Mouse (Mus musculus): Measurements from ENCODE around the gene Smco2.
"Not testable (repeated sequence)": the region's sequence is repeated elsewhere in the genome, so short reads cannot be mapped to it uniquely, and the experiment has no call there.

Gene Smco2

DNA sequence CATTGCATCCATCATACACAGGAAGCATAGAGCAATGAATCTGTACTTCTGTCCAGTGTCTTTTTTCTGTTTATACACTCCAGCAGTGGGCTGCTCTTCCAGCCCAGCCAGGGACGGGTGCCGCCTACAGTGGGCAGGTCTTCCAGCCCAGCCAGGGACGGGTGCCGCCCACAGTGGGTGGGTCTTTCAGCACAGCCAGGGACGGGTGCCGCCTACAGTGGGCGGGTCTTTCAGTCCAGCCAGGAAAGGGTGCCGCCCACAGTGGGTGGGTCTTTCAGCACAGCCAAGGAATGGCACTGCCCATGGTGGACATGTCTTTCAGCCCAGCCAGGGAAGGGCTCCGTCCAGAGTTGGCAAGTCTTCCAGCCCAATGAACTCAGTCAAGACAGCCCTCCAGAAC lies 5.3 kb downstream of the Smco2 start:
- DNase-seq (ENCODE audit: low read depth, low spot score) = peak; percentile 16

DNA sequence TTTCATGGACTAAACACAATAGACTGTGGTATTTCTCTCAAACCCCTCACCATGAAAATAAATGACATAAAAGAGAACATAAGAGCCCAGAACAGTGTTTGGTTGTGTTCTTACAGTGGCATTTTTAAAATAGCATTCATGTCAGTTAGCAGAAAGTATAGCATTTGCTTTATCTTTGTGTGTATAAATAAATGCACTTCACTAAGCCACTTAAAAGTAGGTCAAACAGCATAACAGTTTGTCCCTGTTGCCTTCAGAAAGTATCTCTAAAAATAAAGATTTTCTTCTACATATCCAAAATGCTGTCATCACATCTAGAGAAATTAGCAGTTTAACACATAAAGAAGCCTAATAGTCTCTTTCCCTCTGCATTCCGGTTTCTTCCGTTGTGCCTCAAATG lies 7.5 kb downstream of the Smco2 start:
- DNase-seq (ENCODE audit: low read depth, low spot score) = no peak

DNA sequence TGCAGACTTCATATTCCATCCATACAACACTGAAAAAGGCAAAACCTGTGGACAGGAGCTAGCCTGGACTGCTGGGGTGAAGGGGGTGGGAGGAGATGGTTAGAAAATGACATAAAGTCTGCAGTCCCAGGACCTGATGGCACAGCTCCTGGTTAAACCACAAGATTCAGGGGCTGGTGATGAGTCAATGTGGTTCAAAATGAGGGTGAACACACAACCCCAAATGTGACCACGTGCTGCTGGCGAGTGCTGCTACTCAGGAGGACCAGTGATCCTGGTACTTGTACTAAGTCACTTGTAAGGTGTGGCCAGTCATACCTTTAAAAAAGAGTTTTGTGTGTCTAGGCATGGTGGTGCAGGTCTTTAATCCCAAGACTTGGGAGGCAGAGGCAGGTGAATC lies 13.2 kb downstream of the Smco2 start:
- DNase-seq (ENCODE audit: low read depth, low spot score) = no peak

DNA sequence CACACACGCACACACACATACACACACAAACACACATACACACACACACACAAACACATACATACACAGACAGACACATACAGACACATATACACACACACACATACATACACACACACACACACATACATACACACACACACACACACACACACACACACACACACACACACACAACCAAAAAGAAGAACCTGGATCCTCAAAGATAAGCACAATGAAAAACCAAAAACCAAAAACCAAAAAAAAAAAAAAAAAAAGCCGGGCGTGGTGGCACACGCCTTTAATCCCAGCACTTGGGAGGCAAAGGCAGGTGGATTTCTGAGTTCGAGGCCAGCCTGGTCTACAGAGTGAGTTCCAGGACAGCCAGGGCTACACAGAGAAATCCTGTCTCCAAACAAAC lies 14.5 kb downstream of the Smco2 start:
- not testable (repeated sequence) for DNase-seq (ENCODE audit: low read depth, low spot score)

DNA sequence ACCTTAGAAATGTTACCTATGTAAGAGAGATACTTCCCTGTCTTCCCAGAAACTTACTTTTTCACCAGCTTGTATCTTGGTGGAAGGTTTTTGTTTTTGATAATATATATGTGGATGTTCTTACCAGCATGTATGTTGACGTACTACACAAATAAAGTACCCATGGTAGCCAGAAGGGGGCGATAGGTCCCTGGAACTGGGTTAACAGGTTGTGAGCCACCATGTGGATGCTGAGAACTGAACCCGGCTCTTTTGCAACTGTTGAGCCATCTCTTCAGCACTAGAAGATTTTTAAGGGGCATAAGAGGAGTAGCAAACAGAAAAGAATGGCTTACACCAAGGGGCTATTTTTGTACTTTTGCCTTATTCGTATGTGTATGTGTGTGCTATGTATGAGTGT lies 15.8 kb downstream of the Smco2 start:
- DNase-seq (ENCODE audit: low read depth, low spot score) = no peak

DNA sequence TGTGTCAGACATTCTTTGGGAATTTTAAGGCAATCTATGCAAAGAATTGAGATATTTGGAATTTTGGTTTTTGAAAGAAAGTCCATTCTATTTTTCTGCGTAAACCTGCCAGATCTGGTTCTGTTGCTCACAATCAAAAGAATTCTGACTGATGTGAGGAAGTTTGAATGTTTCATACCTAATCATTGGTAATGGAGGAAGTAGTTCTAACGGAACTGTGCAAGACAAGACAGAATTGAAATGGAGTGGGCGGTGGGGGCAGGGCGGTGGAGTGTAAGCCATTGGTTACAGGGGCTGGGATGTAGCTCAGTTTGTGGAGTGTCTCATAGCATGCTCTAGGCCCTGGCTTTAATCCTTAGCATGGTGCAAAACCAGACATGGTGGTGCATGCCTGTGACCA lies 22.1 kb downstream of the Smco2 start:
- DNase-seq (ENCODE audit: low read depth, low spot score) = no peak

DNA sequence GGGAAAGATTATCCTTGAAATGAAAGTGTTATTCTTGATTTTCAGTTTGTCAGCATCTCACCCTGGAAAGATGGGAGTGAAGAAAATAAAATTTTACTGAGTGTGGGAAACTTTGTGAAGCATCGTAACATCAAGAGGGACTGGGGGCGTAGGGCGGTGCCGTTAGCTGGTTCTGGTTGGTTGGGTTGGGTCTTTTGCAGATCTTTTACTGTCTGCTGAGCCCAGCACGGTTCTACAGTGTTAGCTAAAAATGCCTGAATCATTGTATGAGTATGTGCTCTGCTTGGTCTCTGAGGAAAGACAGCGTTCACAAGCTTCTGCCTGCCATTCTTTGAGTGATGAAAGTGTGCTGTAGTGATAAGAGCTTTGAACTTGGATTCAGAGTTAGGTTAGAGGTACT lies 24.5 kb downstream of the Smco2 start:
- no peak for DNase-seq (ENCODE audit: low read depth, low spot score)

DNA sequence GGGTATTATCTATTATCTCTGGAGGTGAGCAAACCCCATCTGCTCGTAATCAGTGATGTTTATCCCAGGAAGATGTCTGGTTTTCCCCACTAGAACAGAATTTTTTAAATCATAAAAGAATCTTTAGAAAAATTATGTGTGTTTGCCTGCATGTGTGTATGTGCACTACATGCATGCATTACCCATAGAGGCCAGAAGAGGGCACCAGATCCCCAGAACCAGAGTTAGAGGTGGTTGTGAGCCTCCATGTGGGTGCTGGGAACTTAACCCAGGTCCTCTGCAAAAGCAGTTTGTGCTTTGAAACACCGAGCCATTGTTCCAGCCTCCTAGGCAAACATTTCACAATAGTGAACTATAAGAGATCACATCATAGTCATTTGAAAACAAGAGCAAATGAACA lies 26.9 kb downstream of the Smco2 start:
- DNase-seq (ENCODE audit: low read depth, low spot score) = no peak

DNA sequence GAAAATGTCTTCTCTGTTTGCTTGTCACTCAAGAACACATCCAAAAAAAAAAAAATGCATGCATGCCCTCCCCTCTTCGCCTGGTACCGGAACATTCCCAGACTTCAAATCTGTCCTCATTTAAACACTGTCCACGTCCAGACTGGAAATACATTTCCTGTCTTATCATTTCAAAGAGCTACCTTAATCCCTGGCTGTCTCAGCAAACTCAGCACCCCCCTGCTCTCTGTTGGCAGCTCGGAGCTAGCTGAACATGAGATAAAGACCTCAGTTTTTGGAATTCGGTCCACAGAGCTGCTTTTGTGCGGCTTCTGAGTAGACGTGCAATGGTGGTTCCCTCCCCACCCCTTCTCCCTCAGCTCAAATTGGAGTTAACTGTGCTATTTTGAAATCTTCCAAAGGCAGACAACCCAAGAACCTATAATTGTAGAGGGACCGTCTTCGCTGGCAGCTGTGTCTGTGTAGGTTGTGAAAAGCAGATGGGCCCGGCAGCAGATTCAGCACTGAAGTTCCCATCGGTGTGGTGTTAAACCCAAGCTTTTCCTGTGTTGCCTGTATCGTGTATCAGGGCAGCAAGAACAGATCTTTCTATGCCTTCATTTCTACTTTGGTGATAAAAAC lies 27.6 kb downstream of the Smco2 start:
- no peak for DNase-seq (ENCODE audit: low read depth, low spot score)

DNA sequence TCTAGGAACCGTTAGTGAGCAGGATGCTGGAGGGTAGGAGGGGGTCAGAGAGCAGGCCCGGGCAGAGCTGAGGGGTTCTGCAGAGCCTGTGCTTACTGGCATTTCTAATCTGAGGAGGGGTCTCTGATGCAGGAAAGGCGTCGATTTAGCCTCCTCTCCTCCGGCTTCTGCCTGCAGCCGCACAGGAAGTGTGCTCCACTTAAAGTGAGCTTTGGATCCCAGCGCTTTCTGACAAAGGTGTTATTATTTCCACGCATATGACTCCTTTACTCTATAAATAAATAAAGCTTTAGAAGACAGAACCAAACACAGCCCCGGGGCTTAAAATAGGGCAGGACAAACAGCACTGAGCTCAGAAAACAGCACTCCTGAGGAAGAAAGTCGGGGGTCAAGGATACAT lies 29.0 kb downstream of the Smco2 start:
- DNase-seq (ENCODE audit: low read depth, low spot score) = no peak

DNA sequence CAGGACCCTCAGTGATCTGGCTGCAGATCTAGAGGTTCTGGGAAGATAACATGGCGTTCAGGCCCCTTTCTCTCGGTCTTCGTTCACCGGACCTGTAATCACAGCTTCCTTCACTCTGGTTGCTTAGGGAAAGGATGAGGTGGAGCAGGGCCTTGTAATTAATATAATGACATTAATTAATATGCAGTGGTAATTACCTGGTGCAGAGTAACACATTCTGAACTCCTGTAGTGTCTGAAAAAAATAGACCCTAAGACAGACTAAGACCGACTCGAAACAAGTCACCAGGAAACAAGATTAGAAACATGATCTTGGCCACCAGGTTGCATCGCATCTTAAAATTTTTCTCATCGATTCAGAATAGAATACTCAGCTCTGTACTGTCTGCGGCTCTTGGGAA lies 30.0 kb downstream of the Smco2 start:
- DNase-seq (ENCODE audit: low read depth, low spot score) = no peak

DNA sequence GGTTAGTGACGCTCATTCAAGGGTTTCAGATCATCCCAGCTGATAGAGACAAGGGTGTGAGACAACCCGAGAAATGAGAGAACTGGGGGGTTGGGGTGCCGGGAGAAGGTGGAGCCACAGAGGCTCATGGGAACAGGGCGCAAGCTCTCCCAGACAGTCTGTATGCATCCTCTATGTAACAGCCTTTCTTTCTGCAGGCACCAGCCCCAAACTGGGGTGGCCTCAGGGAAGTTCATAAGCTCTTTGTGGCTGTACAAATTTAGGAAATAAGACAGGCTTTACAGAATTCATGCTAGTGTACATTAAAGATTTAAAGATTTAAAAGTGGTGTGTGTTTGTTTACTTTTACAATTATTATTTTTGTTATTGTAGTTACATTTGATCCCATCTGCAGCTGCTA lies 30.4 kb downstream of the Smco2 start:
- no peak for DNase-seq (ENCODE audit: low read depth, low spot score)

DNA sequence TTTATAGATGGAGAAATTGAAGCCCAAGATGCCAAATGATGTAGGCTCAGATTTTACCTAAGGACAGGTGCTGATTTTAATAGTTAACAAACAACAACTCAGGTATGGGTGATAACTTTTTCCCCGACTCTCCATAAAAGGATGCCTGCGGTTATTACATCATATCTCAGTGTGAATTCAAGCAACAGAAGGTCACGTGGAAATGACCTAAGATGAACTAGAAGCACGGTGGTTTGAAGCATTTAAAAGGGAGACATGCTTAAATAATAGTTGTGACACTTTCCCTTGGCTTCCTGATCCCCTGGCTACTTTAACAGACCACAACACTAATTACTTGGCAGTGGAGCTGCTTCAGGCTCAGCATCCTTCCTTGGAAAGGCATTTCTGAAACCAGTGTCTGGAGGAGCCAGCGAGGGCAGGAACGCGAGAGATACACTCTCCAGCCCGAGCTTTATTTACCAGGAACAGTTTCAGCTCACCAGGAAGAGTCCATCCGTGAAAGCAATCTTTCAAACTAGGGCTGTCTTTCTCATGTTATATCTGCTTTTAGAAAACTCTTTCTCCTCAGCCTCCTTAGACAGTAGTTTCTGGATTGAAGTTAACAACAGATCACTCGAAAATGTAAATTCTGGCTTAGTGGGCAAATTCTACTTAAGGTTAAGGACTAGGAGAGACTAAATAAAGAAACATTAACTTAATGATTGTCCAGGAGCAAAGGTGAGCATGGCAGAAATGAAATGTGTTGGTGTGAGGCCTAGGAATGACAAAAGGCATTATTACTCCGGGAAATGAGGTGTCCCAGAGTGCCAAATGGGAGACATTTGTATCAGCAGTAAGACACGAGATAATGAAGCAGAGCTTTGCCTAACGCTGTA lies 32.2 kb downstream of the Smco2 start:
- DNase-seq (ENCODE audit: low read depth, low spot score) = no peak

DNA sequence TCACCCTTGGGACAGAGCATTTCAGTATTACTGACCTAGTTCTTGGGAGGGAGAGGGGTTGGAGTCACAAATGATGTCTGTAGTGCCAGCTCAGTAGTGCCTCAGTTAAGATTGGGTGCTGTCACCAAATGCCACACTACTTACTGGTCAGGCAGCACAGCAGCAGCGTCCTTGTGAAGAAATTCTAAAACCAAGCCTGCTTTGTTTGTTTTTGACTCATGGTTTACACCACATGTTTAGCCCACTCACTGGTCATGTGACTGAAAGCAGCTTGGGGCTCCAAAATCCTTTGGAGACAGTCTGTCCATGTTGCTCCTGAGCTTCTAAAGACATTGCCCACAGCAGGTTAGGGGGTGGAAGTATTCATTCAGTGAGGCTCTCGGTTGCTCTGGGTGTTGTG lies 33.5 kb downstream of the Smco2 start:
- no peak for DNase-seq (ENCODE audit: low read depth, low spot score)

DNA sequence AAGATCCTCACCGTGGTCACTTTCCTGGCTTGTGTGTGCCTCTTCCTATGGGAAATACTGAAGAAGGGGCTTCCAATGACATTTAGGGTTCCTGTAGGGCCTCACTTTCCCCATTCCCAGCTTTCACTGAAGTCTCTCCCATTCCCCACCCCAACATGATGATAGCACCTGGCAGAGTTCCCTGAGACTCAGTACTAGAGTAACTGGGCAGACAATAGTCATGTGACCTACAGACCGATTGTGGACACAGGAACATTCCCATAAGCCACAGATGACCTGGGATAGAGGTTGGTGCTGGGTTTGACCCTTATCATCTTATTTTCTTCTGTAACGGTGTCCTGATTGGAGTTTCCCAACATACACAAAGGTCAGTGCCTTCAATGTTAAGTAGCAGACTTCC lies 34.3 kb downstream of the Smco2 start:
- no peak for DNase-seq (ENCODE audit: low read depth, low spot score)

DNA sequence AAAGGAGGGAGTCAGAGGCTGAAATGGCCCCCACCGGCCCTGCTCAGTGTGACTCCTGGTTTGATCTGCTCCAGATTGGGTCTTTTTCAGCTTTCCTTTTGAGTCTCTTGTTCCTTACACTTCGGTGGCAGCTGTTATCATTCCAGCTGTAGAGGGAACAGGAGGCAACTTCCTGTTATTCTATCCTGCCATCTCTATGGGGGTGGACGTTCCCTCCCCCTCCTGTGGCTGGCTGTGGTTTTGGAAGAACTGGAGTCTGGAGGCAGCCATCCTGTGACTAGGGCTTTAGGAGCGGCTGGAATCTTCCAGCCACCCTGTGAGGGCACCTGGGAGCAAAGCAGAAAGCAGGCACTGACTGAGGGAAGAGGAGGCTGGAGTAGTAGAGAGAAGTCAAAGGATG lies 34.9 kb downstream of the Smco2 start:
- no peak for DNase-seq (ENCODE audit: low read depth, low spot score)

DNA sequence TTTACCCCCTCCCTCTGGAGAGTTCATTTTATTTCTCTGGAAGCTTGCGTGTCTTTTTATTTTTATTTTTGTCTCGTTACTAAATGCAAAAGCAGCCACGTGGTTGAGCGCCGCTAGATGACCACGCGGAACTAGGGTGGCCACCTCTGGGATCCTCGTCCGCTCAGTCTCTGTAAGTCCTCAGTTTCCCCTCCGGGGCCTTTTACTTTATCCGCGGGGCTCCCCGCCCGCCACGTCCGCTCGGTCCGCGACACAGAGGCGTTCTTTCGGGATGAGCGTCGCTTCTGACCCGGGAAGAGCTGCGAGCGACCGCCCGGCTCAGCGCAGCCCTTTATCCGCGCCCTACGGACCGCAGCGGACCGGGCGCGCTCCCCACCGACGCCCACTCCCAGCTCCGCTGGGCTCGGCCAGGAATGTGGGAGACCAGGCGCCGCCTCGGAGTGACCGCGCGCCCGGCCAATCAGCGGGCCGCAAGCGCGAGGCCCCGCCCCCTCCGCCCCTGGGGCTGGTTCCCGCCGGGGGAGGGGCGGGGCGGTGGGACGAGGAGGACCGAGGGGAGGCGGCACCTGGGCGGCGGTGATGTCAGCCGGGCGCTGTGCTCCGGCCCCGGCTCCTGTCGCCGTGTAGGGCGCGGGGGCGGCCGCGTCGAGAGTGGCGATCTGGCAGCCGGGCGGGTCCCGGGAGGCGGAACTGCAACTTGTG lies 38.2 kb downstream of the Smco2 start, which contains the start of gene Ppfibp1:
Ppfibp1 (plus strand) TSS at position 530 of the 702 bp plus-strand sequence.
- peak; percentile 86 for DNase-seq (ENCODE audit: low read depth, low spot score)

DNA sequence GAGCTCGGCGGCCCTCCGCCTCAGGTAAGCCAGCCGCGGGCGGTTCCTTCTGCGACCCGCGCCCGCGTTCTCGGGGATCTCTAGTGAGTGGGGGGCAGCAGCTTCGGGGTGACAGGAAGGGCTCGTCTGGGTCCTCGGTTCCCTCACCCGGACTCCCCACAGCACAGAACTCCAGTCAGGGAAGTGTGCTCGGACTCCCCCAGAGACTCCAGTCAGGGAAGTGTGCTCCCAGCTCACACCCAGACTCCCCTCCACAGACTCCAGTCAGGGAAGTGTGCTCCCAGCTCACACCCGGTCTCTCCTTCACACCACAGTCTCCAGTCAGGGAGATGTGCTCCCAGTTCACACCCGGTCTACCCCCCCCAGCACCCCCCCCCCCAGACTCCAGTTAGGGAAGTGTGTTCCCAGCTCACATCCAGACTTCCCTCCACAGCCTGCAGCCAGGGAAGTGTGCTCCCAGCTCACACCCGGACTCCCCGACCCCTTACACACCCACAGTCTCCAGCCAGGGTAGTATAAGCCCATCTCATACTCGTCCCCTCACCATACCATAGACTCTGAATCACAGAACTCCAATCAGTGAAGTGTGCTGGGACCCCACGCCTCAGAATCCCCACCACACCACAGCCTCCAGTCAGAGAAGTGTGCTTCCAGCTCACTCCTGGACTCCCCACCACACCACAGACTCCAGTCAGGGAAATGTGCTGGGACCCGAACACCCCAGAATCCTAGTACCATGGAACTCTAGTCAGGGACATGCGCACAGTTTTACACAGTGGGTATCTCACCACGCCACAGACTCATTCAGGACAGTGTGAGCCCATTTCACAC lies 39.0 kb downstream of the Smco2 start:
- DNase-seq (ENCODE audit: low read depth, low spot score) = no peak

DNA sequence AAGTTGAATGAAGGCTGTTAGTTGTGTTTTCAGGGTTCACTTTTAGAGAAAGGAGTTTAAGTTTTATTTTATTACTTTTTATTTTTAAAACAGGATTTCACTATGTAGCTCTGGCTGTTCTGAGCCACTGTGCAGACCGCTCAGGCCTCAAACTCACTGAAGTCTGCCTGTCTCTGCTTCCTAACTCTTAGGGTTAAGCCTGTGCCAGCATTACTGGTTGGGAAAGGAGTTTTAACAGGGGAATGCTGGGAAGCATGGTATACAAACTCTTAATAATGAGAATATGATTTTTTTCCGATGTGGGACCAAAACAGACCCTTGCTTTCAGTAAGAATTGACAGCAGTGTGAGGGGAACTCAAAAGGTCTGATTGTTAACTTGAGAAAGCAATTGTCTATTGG lies 40.3 kb downstream of the Smco2 start:
- DNase-seq (ENCODE audit: low read depth, low spot score) = no peak

DNA sequence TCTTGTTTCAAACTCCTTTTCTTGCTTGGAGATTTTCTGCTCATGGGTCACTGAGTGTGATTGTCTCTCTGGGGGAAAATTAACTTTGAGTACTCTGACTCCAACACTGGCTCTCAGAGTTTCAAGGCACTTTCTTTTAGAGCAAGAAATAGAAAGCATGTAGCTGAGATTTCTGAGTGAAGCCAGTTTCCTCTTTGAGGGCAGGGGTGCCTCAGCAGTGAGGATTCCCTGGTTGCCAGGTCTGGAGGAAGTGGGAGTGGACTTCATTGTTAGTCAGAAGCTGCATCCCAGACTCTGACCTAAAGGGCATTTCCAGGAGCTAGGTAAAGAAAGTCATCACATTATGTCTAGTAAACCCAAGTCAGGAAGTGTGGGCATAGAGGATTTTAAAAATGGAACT lies 40.7 kb downstream of the Smco2 start:
- DNase-seq (ENCODE audit: low read depth, low spot score) = no peak

DNA sequence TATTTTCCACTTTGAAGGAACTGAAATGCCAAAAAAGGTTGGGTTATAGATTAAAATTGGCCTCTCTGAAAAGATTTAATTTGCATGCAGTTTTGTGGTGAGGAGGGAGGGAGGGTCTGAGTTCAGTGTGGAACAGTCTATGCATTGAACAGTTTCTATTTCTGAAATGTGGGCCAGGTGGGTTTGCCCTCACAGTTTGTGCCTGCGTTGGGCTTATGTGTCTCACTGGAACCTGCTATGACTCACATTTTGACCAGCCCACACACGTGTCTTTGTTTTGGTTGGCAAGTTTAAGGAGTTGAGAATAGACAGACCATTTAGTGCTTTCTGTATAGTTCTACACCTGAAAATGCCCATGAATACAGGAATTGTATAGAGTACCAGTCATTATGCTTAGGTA lies 44.0 kb downstream of the Smco2 start:
- no peak for DNase-seq (ENCODE audit: low read depth, low spot score)

DNA sequence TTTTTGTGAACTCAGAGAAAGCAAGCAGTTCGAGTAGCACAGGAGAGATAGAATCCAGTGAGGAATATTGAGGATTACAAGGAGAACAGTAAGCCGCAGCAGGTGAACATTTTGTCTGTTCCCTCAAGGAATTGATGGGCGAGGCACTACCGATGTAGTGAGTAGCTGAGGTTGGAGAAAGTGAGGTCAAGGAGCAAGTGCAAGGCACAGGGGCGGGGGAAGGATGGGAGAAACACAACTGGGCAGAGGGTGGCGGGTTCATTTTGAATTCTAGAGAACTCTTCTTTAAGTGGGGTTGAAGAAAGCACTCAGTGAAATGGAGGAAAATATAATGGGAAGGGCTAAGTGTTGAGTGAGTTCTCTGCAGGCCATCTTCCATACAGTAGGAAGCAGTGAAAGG lies 48.8 kb downstream of the Smco2 start:
- DNase-seq (ENCODE audit: low read depth, low spot score) = no peak
